Mouse (Mus musculus): ENCODE measurements at regions not wholly inside any gene's neighbourhood (a gene's known extent, or its start where the extent isn't known, plus 50 kb on each side); places are given as distances from the start of the nearest gene placed in this dataset.
A peak's percentile ranks its signal among the peaks of the same experiment; 100 is the strongest.

DNA sequence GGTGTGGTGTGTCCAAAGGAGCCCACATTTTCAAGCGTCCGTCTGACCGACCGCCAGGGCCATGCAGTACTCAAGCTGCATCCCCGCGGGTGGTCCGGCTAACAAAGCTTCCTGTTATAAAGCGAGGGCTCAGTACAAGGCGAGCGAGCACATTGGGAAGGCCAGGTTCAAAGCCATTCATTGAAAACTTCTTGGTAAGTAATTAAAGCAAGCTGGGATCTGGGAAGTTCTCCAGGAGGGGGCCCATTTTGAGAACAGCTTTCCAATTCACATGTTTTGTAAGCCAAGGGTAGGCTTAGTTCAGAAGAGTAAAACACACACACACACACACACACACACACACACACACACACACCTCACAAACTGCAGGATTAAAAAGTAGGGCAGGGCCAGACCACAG lies 57.3 kb upstream of the Prep start:
- Histone ChIP-seq H3K4me1 (no peaks in the 10 kb centered on the region), H3K27me3 (no peaks in the 10 kb centered on the region), H3K27ac (replicated peaks) (no peak overlapping the region), H3K9ac (no peak overlapping the region), H3K36me3 (no peaks in the 10 kb centered on the region), H3K4me2 (replicated peaks) (0 out of 2 replicates have a peak overlapping the region, but pooled peaks have one; percentile 2), H3K4me3 (replicated peaks) (no peak overlapping the region), H3K9me3 (replicated peaks) (no peaks in the 10 kb centered on the region)
- ATAC-seq (ENCODE audit: insufficient number of reproducible peaks, low FRiP score, low TSS enrichment, low read depth) = peak; percentile 57; the same call in 1 of the 2 replicates
- WGBS = 26% methylated on average over 10 of the region's 10 CpGs

DNA sequence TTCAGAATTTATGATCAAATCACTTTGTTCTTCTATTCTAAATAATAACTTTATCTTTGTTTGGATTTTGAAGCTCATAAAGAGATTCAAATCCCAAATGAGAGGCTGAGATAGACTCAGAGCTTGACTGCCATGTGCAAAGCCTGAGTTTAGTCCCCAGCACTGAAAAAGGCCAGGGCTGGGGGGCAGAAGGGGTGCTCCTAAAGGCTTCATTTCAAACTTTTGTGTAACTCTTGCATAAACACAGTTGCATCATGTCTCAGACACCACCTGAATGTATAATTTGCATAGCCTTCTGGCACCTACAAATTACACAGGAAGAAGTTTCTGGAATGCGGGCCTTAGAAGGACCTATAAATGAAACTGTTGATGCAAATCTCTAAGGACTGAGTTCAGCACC lies 57.8 kb upstream of the Prep start:
- H3K9ac ChIP-seq = no peak overlapping the region
- H3K4me3 ChIP-seq (replicated peaks) = no peak overlapping the region
- no peaks in the 10 kb centered on the region for H3K9me3 ChIP-seq (replicated peaks)
- no peak overlapping the region for H3K27ac ChIP-seq (replicated peaks)
- no peak overlapping the region for H3K4me2 ChIP-seq (replicated peaks)
- no peaks in the 10 kb centered on the region for H3K4me1 ChIP-seq
- WGBS = 71% methylated on average over 1 of the region's 1 CpGs
- ATAC-seq (ENCODE audit: insufficient number of reproducible peaks, low FRiP score, low TSS enrichment, low read depth) = no peak
- H3K36me3 ChIP-seq = no peaks in the 10 kb centered on the region
- H3K27me3 ChIP-seq = no peaks in the 10 kb centered on the region

DNA sequence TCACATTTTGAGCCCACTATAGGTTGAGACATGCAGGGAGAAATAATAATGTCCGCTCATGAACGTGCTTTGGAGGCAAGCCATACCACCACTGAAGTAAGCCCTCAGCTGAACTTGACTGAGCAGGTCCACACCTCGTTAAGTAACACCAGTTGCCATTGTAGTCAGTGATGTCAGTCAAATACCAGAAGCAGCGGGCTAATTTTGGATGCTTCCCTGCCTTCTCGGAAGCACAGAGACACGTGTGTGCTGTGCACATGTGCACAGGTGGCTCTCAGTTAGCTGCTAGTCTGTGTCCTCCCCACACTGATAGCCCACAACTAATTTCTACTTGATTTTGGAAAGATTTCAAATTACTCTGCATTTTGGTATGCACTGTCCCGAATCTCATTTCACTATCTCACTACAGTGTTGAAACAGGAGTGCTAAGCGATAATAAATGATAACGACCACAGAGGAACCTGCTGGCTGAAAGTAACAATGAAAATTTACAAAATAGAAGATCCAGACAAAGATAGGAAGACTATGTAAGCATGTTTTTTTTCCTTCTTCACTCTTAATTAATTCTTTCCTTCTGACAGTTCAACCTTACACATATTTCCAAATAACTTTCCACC lies 62.9 kb upstream of the Prep start:
- H3K36me3 ChIP-seq = no peaks in the 10 kb centered on the region
- H3K27me3 ChIP-seq = no peaks in the 10 kb centered on the region
- peaks cover 11% of the 10 kb centered on the region for H3K4me1 ChIP-seq
- H3K27ac ChIP-seq (replicated peaks) = no peak overlapping the region
- H3K4me2 ChIP-seq (replicated peaks) = no peak overlapping the region
- WGBS = 61% methylated on average over 9 of the region's 9 CpGs
- no peak overlapping the region for H3K4me3 ChIP-seq (replicated peaks)
- H3K9me3 ChIP-seq (replicated peaks) = no peaks in the 10 kb centered on the region
- no peak for ATAC-seq (ENCODE audit: insufficient number of reproducible peaks, low FRiP score, low TSS enrichment, low read depth)
- no peak overlapping the region for H3K9ac ChIP-seq

DNA sequence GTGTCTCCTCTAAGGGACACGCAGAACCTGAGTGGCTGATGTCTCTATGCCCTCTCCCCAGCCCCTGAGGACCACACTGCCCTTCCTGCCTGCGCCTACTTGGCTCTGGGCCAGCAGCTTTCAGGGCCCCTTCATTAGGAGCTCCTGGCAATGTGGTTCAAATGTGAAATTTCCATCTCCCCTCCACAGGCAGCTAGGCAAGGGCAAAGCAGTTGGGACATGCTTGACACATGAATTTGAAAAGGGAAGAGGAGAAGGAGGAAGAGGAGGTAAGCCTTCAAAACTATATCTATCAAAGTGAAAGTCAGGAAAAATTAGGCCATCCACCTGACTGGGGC lies 63.7 kb upstream of the Prep start:
- Histone ChIP-seq H3K9ac (no peak overlapping the region), H3K4me2 (replicated peaks) (peak overlapping the region; percentile 8; the same call in 1 of the 2 replicates)

DNA sequence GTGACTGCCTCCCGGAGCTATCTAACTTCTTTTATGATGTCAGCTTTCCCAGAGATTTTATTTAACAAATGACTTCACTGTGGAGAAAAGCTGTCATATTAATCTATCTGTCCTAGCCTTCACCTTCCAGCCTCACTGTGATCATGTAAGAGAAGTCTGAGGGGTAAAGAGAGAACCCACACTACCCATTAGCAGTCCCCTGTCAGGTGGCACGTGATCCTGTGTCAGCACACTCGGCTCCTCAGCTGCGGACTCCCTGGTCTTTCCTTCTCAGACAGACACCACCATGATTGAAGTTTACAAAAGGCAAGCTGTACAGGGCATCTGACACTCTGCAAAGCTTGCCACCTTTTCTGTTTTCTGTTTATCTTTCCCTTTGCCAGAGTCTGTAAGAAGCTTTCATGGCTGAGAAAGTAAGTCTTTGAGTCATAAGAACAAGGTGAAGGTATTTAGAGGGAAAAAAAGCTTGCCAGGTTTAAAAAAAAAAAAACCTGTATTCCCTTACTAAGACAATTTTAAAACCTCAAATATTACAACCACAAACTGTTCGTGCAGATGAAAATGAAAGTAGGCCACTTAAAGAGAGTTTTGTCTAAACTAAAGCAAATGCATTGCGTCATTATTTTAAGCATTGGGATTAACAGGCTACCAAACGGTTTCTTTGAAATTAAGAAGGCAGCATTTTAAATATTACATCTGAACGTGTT lies 64.2 kb upstream of the Prep start:
- no peak for ATAC-seq (ENCODE audit: insufficient number of reproducible peaks, low FRiP score, low TSS enrichment, low read depth)
- H3K4me3 ChIP-seq (replicated peaks) = no peak overlapping the region
- no peak overlapping the region for H3K9ac ChIP-seq

More for the DNA sequence above, 63.7 kb upstream of the Prep start:
- no peaks in the 10 kb centered on the region for H3K9me3 ChIP-seq (replicated peaks)
- peaks cover 11% of the 10 kb centered on the region for H3K4me1 ChIP-seq
- H3K27me3 ChIP-seq = no peaks in the 10 kb centered on the region
- no peak overlapping the region for H3K27ac ChIP-seq (replicated peaks)
- WGBS = 39% methylated on average over 2 of the region's 2 CpGs
- no peaks in the 10 kb centered on the region for H3K36me3 ChIP-seq
- no peak for ATAC-seq (ENCODE audit: insufficient number of reproducible peaks, low FRiP score, low TSS enrichment, low read depth)
- no peak overlapping the region for H3K4me3 ChIP-seq (replicated peaks)

DNA sequence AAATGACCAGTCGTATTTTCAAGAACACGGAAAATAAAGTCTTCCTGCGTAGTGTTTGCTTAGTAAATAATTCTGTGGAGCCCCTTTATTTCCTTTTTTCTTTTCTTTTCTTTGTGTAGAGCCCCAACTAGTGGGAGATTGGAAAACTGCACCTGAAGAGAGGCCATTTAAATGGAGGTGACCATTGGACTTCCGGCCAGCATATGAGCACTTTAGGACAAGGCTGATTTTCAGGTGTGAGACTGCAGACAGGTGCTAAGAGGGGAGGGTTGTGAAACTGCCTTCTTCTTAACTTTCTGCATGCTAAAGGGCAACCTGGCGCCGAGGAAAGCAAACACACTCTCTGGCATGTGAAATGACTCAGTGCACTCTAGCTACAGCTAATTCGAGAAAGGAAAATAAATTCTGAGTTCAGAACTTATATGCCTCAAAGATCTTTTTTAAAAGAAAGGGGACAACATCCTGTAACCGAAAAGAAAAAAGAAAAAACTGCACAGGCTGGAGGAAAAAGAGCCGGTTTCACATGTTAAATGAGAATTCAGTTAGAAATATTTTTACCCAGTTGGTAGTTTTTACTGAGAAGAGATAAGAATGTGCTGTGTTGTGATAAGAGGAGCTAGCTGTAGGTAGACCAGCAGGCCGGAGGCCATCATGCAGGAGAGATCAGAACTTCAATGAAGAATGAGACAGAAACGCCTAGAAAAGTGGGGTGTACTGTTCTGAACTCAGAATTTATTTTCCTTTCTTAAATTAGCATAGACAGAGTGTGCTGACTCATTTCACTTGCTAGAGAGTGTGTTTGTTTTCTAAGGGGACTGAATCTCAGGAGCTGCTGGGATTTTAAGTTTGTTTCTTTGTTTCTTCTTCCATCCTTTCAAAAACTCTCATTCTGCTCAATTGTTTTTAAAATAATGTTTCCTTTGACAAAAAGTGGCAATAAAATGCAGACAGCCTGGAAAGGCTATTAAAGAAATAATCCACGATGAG lies 65.8 kb upstream of the Prep start:
- H3K36me3 ChIP-seq = no peaks in the 10 kb centered on the region
- H3K4me2 ChIP-seq (replicated peaks) = peak overlapping the region; percentile 57
- ATAC-seq (ENCODE audit: insufficient number of reproducible peaks, low FRiP score, low TSS enrichment, low read depth) = peak; percentile 22; the same call in 1 of the 2 replicates
- H3K4me1 ChIP-seq = peaks cover 18% of the 10 kb centered on the region
- H3K4me3 ChIP-seq (replicated peaks) = peak overlapping the region; percentile 33
- no peaks in the 10 kb centered on the region for H3K9me3 ChIP-seq (replicated peaks)
- 48% methylated on average over 12 of the region's 12 CpGs for WGBS
- H3K27ac ChIP-seq (replicated peaks) = no peak overlapping the region
- H3K27me3 ChIP-seq = no peaks in the 10 kb centered on the region
- no peak overlapping the region for H3K9ac ChIP-seq

More for the DNA sequence above, 64.2 kb upstream of the Prep start:
- no peaks in the 10 kb centered on the region for H3K9me3 ChIP-seq (replicated peaks)
- H3K27ac ChIP-seq (replicated peaks) = no peak overlapping the region
- 36% methylated on average over 8 of the region's 8 CpGs for WGBS
- H3K4me2 ChIP-seq (replicated peaks) = peak overlapping the region; percentile 8; the same call in 1 of the 2 replicates
- peaks cover 11% of the 10 kb centered on the region for H3K4me1 ChIP-seq
- no peaks in the 10 kb centered on the region for H3K27me3 ChIP-seq
- no peaks in the 10 kb centered on the region for H3K36me3 ChIP-seq

DNA sequence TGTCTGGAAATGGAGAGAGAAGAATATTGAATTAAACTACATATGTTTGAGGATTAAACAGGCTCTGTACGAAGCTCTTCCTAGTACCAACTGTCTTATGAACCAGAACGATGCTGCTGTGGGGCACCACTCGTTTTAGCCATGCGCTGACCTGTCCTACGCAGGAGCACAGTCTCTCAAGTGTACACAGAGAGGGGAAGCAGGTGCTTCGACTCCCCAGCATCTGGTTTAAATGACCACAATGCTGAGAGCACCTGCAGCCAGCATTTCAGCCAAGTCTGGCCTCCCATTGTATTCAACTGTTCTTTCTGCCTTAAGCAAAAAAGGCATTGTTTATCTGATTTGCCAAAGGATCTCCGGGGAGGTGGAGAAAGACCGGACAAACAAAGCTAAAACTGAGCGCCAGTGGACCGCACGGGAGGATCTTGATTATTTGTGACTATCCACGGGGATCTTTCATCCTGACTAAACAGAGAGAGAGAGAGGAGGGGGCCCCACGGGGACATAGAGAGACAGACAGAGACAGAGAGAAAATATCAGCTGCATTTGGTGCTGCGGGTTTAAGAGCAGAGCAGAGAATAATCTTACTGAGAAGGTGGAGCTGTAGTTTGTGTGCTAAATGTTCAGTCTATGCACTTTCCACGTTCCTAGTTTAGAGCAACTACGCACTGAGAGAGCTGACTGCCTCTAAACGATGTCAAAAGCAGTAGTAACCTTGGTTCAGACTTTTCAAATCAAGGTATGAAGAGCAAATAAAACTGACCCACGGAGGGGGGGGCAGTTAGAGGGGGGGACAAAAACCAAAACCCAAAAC lies 66.8 kb upstream of the Prep start:
- Histone ChIP-seq H3K27ac (replicated peaks) (0 out of 2 replicates have a peak overlapping the region, but pooled peaks have one; percentile 52), H3K36me3 (no peaks in the 10 kb centered on the region), H3K4me2 (replicated peaks) (peak overlapping the region; percentile 57), H3K4me3 (replicated peaks) (peak overlapping the region; percentile 33), H3K4me1 (peaks cover 18% of the 10 kb centered on the region), H3K9me3 (replicated peaks) (no peaks in the 10 kb centered on the region), H3K27me3 (no peaks in the 10 kb centered on the region), H3K9ac (no peak overlapping the region)
- ATAC-seq (ENCODE audit: insufficient number of reproducible peaks, low FRiP score, low TSS enrichment, low read depth) = no peak; the same call in 1 of the 2 replicates
- WGBS = 20% methylated on average over 18 of the region's 18 CpGs

DNA sequence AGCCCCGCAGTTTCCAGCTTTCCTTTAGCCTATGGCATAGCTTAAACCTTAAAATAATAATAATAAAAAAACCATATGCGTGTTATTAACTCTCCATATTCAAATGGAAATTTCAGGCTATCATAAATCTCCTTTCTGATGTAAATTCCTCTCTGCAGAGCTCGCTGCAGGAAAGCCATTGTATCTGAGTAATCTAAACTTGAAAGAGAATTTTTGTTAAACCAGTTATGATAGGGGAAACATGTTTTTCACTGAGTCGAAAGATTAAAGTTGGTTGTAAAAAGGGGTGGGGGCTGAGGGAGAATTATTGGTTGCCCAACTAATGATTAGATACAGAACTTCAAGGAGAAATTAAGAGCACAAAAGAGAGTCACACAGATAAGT lies 69.1 kb upstream of the Prep start:
- Histone ChIP-seq H3K27ac (replicated peaks) (no peak overlapping the region), H3K4me3 (replicated peaks) (peak overlapping the region; percentile 17; the same call in 1 of the 2 replicates), H3K27me3 (no peaks in the 10 kb centered on the region), H3K4me2 (replicated peaks) (peak overlapping the region; percentile 42), H3K9me3 (replicated peaks) (no peaks in the 10 kb centered on the region), H3K9ac (no peak overlapping the region), H3K36me3 (no peaks in the 10 kb centered on the region), H3K4me1 (peaks cover 15% of the 10 kb centered on the region; the same call in 1 of the 2 replicates)
- WGBS = 7% methylated on average over 4 of the region's 4 CpGs
- no peak for ATAC-seq (ENCODE audit: insufficient number of reproducible peaks, low FRiP score, low TSS enrichment, low read depth)

DNA sequence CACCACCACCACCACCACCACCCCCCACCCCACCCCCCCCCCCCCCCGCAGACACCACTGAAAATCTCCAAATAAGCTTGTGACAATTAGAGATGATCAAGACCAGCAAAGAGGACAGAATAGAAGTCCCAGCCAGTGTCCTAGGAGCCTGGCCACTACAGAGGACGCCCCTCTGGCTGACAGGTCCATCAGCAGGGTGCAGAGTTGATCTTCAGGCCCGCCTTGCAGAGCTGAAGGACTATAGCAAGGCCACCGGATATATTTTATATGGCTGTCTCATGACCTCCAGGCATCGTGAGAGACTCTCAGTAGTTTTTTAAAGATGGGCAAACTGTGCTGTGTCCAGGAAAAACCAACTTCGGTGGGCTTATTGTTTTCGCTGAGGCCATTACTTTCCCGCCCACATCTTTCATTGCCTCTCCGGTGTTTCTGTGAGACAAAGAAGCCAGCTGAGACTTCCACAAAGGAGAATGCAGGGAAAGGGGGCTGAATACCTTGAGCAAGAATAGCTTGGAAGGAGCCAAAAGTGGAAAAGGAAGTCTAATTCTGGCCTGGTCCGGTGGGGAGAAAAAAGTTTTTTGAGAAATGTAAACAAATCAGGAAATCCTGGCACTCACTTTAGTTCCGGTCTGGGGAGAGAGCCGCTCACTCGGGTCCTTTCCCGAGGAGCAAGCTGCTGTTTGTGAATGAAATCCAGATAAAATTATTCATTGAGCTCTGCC lies 69.7 kb upstream of the Prep start:
- Histone ChIP-seq H3K27ac (replicated peaks) (0 out of 2 replicates have a peak overlapping the region, but pooled peaks have one; percentile 1), H3K4me1 (peaks cover 15% of the 10 kb centered on the region; the same call in 1 of the 2 replicates), H3K36me3 (no peaks in the 10 kb centered on the region), H3K9me3 (replicated peaks) (no peaks in the 10 kb centered on the region), H3K4me3 (replicated peaks) (peak overlapping the region; percentile 17; the same call in 1 of the 2 replicates), H3K9ac (no peak overlapping the region), H3K27me3 (no peaks in the 10 kb centered on the region), H3K4me2 (replicated peaks) (peak overlapping the region; percentile 42)
- WGBS = 15% methylated on average over 14 of the region's 14 CpGs
- ATAC-seq (ENCODE audit: insufficient number of reproducible peaks, low FRiP score, low TSS enrichment, low read depth) = peak; percentile 57

DNA sequence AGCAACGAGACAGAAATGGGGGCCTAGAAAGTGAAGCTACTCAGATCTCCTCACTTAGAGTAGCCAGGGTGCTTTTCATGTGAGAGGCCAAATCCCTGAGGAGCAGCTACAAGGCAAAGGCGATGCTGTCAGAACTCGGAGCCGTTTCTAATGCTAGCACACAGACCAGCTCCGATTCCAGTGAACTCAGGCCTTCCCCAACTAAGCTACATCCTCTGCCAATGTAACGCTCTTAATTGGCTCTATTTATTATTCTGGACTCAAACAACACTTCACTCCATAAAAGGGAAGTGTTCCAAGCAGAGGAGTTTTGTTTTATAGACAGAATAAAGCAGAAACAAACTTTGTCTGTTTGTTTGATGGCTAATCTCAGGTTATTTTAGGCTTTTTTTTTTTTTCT lies 71.2 kb upstream of the Prep start:
- Histone ChIP-seq H3K27me3 (no peaks in the 10 kb centered on the region), H3K4me1 (peaks cover 15% of the 10 kb centered on the region; the same call in 1 of the 2 replicates), H3K9ac (no peak overlapping the region), H3K27ac (replicated peaks) (no peak overlapping the region), H3K4me2 (replicated peaks) (no peak overlapping the region), H3K9me3 (replicated peaks) (no peaks in the 10 kb centered on the region), H3K4me3 (replicated peaks) (no peak overlapping the region), H3K36me3 (no peaks in the 10 kb centered on the region)
- ATAC-seq (ENCODE audit: insufficient number of reproducible peaks, low FRiP score, low TSS enrichment, low read depth) = no peak
- 54% methylated on average over 6 of the region's 6 CpGs for WGBS

Measured in embryonic facial prominence, embryonic 15.5 days (tissue).